ENCODE assay signal across 26 mouse cellular contexts in genomic region chr4:4614577-4614976, GRCm38 (mm10).
A peak's percentile ranks its signal among the peaks of the same experiment; 100 is the strongest.
DNase-seq lines count a peak whose midpoint lies in the region; ATAC-seq and TF ChIP-seq lines count a peak whose summit lies in the region.
"Had no signal": no experiment of that assay in that cellular context is flagged by ENCODE, and none has a peak within 500 bp of the region (broad histone marks: within the 10 kb centered on the region; RNA-seq: fewer than 3 reads in every experiment).

No protein-coding gene starts in this region.

- no peaks in the 10 kb centered on the region for H3K9me3 ChIP-seq in intestine, embryonic 14.5 days (ENCODE audit: control insufficient read depth, low read length)
- no peaks in the 10 kb centered on the region for H3K9me3 ChIP-seq in intestine, postnatal 0 days (ENCODE audit: control insufficient read depth)
- H3K9me3 ChIP-seq in lung, embryonic 14.5 days (ENCODE audit: low read depth, low read length) = no peaks in the 10 kb centered on the region
- H3K9me3 ChIP-seq: embryonic facial prominence, embryonic 12.5 days; forebrain, embryonic 10.5 days; forebrain, embryonic 13.5 days; heart, embryonic 10.5 days; heart, embryonic 13.5 days; hindbrain, embryonic 12.5 days; hindbrain, embryonic 15.5 days had no signal

- no peaks in the 10 kb centered on the region for H3K36me3 ChIP-seq in intestine, embryonic 14.5 days (ENCODE audit: control insufficient read depth, insufficient read depth, low read length)
- H3K36me3 ChIP-seq in intestine, postnatal 0 days (ENCODE audit: control insufficient read depth, insufficient read depth) = no peaks in the 10 kb centered on the region
- no peaks in the 10 kb centered on the region for H3K36me3 ChIP-seq in lung, embryonic 14.5 days (ENCODE audit: insufficient read depth)
- H3K36me3 ChIP-seq: embryonic facial prominence, embryonic 12.5 days; forebrain, embryonic 10.5 days; heart, embryonic 10.5 days; heart, embryonic 13.5 days; hindbrain, embryonic 12.5 days; hindbrain, embryonic 15.5 days had no signal

- no peak for ATAC-seq in intestine, embryonic 14.5 days (replicated peaks; ENCODE audit: low FRiP score, low TSS enrichment, low read depth)
- no peak for ATAC-seq in intestine, postnatal 0 days
- no peak for ATAC-seq in lung, embryonic 14.5 days (ENCODE audit: insufficient read depth)
- ATAC-seq: activated CD4-positive, CD25-positive, alpha-beta regulatory T cell, adult 4 months; CD4-positive, CD25-positive, alpha-beta regulatory T cell, adult 4 months; forebrain, embryonic 13.5 days; forebrain, embryonic 16.5 days had no signal

- peak overlapping the region; percentile 35; the same call in 1 of the 2 replicates for H3K27ac ChIP-seq in intestine, embryonic 14.5 days (ENCODE audit: low read depth)
- no peak overlapping the region for H3K27ac ChIP-seq in intestine, postnatal 0 days (ENCODE audit: low read depth, low read length)
- no peak overlapping the region for H3K27ac ChIP-seq in lung, embryonic 14.5 days (ENCODE audit: low read depth)
- H3K27ac ChIP-seq: embryonic facial prominence, embryonic 12.5 days; forebrain, embryonic 10.5 days; forebrain, embryonic 13.5 days; heart, adult 2 months; heart, embryonic 10.5 days; heart, embryonic 13.5 days; hindbrain, embryonic 12.5 days; hindbrain, embryonic 15.5 days had no signal

- 0 out of 2 replicates have a peak, but pooled peaks cover 4% of the 10 kb centered on the region for H3K4me1 ChIP-seq in intestine, embryonic 14.5 days (replicated peaks; ENCODE audit: control insufficient read depth, insufficient read depth, low read length)
- H3K4me1 ChIP-seq in intestine, postnatal 0 days (replicated peaks; ENCODE audit: control insufficient read depth, insufficient read depth, low read length) = no peaks in the 10 kb centered on the region
- no peaks in the 10 kb centered on the region for H3K4me1 ChIP-seq in lung, embryonic 14.5 days (ENCODE audit: insufficient read depth)
- H3K4me1 ChIP-seq: embryonic facial prominence, embryonic 12.5 days; forebrain, embryonic 10.5 days; forebrain, embryonic 13.5 days; heart, embryonic 10.5 days; hindbrain, embryonic 12.5 days; hindbrain, embryonic 15.5 days had no signal

- intact Hi-C loops in heart, postnatal 14 days (cut with DNase I) = no loop called here

- H3K4me2 ChIP-seq in intestine, embryonic 14.5 days (ENCODE audit: low read length) = no peak overlapping the region
- no peak overlapping the region for H3K4me2 ChIP-seq in intestine, postnatal 0 days (replicated peaks; ENCODE audit: low read depth)
- H3K4me2 ChIP-seq in lung, embryonic 14.5 days = no peak overlapping the region
- H3K4me2 ChIP-seq: embryonic facial prominence, embryonic 12.5 days; forebrain, embryonic 13.5 days; heart, embryonic 13.5 days; hindbrain, embryonic 12.5 days; hindbrain, embryonic 15.5 days had no signal

- no peak overlapping the region for H3K4me3 ChIP-seq in intestine, embryonic 14.5 days (ENCODE audit: low read depth, low read length)
- no peak overlapping the region for H3K4me3 ChIP-seq in intestine, postnatal 0 days (ENCODE audit: low read depth, low read length)
- H3K4me3 ChIP-seq in lung, embryonic 14.5 days (ENCODE audit: low read depth, low read length) = no peak overlapping the region
- H3K4me3 ChIP-seq: embryonic facial prominence, embryonic 12.5 days; erythroblast, embryonic 14.5 days; forebrain, embryonic 10.5 days; forebrain, embryonic 13.5 days; heart, adult 2 months; heart, embryonic 10.5 days; heart, embryonic 13.5 days; hindbrain, embryonic 12.5 days; hindbrain, embryonic 15.5 days had no signal

- no peaks in the 10 kb centered on the region for H3K27me3 ChIP-seq in intestine, embryonic 14.5 days (replicated peaks; ENCODE audit: control insufficient read depth, insufficient read depth, low read length)
- H3K27me3 ChIP-seq in intestine, postnatal 0 days (replicated peaks; ENCODE audit: control insufficient read depth, insufficient read depth, low read length) = no peaks in the 10 kb centered on the region
- H3K27me3 ChIP-seq in lung, embryonic 14.5 days (ENCODE audit: insufficient read depth, low read length) = no peaks in the 10 kb centered on the region
- H3K27me3 ChIP-seq: embryonic facial prominence, embryonic 12.5 days; forebrain, embryonic 13.5 days; heart, embryonic 13.5 days; hindbrain, embryonic 12.5 days; hindbrain, embryonic 15.5 days had no signal

- no peak for DNase-seq in intestine, embryonic 14.5 days (ENCODE audit: low spot score)
- DNase-seq in lung, embryonic 14.5 days = peak; percentile 44
- no peak for DNase-seq in lung, adult 18-20 months
- peak; percentile 58 for DNase-seq in NIH3T3 (ENCODE audit: low read depth)
- no peak for DNase-seq in spleen, adult 18-20 months
- DNase-seq in heart, postnatal 14 days = no peak
- DNase-seq: adrenal gland, adult 8-10 months; adrenal gland, postnatal 25 days; cerebellum, adult 18-20 months; cerebellum, adult 9-10 months; cerebellum, postnatal 14 days; gastrocnemius, postnatal 10 days; gastrocnemius, postnatal 36 days; heart, adult 2 months had no signal

- TF ChIP-seq CTCF in intestine, postnatal 0 days (IDR thresholded peaks at IDR 0.05; ENCODE audit: low read depth) = no peak
- TF ChIP-seq CTCF in lung, embryonic 14.5 days (IDR thresholded peaks at IDR 0.05; ENCODE audit: low read depth) = no peak

- no peak overlapping the region for H3K9ac ChIP-seq in intestine, embryonic 14.5 days (ENCODE audit: low read length)
- H3K9ac ChIP-seq in intestine, postnatal 0 days (ENCODE audit: low read depth, low read length) = no peak overlapping the region
- no peak overlapping the region for H3K9ac ChIP-seq in lung, embryonic 14.5 days
- H3K9ac ChIP-seq: embryonic facial prominence, embryonic 12.5 days; forebrain, embryonic 13.5 days; heart, embryonic 13.5 days; hindbrain, embryonic 12.5 days; hindbrain, embryonic 15.5 days had no signal

Comparison
In these comparisons a context has a peak if more than half of its experiments do, and no peak if none do; other contexts are left out.
1. DNase-seq: peak in lung, embryonic 14.5 days (single experiment) and NIH3T3 (single experiment); none in intestine, embryonic 14.5 days (single experiment), lung, adult 18-20 months (0 of 2), spleen, adult 18-20 months (0 of 2) and heart, postnatal 14 days (0 of 2).